Mouse (Mus musculus): ENCODE data around the gene Pip4k2a.

DNA sequence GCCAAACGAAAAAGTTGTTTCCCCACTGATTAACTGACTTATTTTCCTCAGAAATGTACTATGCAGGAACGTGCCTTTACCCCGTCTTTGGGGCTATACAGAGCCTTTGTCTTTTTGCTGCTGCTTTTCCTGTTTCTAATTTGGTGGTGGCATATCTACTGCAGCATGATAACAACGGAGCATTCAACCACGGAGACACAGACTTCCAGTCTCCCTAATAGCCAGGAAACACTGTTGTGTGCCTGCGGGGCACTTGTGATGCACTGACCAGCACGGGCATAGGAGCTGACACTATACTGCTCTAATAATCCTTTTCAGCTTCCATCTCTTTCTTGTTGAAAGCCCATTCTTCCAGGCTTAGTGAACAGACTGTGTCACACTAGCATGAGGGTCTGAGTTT lies 41.0 kb downstream of the Pip4k2a start:
- TF ChIP-seq ZNF384 (IDR thresholded peaks at IDR 0.05; ENCODE audit: low read depth, low read length) = no peak
- TF ChIP-seq POLR2A (IDR thresholded peaks at IDR 0.05; ENCODE audit: low read depth, low read length) = no peak
- TF ChIP-seq CHD1 (IDR thresholded peaks at IDR 0.05; ENCODE audit: low read depth, low read length) = no peak
- no peak for TF ChIP-seq PAX5 (IDR thresholded peaks at IDR 0.05; ENCODE audit: low read length)
- no peak for TF ChIP-seq HCFC1 (IDR thresholded peaks at IDR 0.05; ENCODE audit: low read depth, low read length)
- no peak for TF ChIP-seq BHLHE40 (IDR thresholded peaks at IDR 0.05; ENCODE audit: low read depth, low read length)
- TF ChIP-seq ETS1 (conservative IDR thresholded peaks at IDR 0.05; ENCODE audit: low read depth, low read length) = no peak
- no peak for TF ChIP-seq NELFE (IDR thresholded peaks at IDR 0.05; ENCODE audit: low read depth, low read length)
- no peak for TF ChIP-seq MAX (IDR thresholded peaks at IDR 0.05; ENCODE audit: low read length)

Measured in CH12.LX (cell line).